Mouse (Mus musculus): ENCODE measurements around the gene Pip5k1b.

GRCm38 (mm10) chr19:24268531-24268930, 287.1 kb downstream of the Pip5k1b start:
- no peak for TF ChIP-seq EP300 (IDR thresholded peaks at IDR 0.05; ENCODE audit: insufficient read depth, low read depth, low read length)
- TF ChIP-seq POLR2A (IDR thresholded peaks at IDR 0.05; ENCODE audit: insufficient read depth, low read depth, low read length) = no peak
- TF ChIP-seq CTCF (IDR thresholded peaks at IDR 0.05) = no peak
